Mouse (Mus musculus): Measurements from ENCODE around the gene Atp23.

DNA sequence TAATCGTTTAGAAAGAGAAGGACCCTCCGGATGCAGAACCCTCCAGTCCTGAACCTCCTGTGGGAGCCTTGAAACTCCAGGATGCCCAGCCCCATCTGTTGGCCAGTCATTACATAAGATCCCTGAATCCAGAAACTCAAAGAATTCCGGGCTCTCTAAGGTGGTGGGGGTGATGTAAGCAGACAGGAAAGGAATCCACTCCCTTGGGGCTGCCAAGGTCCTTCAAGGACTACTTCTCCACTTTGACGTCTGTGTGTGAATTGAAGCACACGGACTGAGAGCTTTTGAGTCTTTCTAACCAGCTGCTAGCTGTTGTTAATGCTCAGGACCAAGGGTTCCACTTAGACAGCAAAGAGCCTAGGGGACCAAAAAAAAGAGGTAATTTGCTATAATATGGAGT lies 28.9 kb downstream of the Atp23 start:
- TF ChIP-seq POLR2A (IDR thresholded peaks at IDR 0.05; ENCODE audit: low read depth, low read length) (no peak), CTCF (IDR thresholded peaks at IDR 0.05; ENCODE audit: extremely low read depth, insufficient read length, insufficient replicate concordance, low read depth, low read length) (no peak)
